Mouse (Mus musculus) hindlimb bud, embryonic 11.5 days (tissue): ENCODE results near the gene Nrn1.

Source experiments
- DNase-seq: peaks from one replicate; pipeline ENCODE4 v3.0.0-alpha.2; 2012; ENCODE audit warnings: low read depth, low spot score; ENCODE audit errors: extremely low spot score

Gene Nrn1

GRCm38 (mm10) chr13:36734731-36735571, at the start of gene Nrn1:
Gene Nrn1 (minus strand): TSS chr13:36735131.
- no peak for DNase-seq

- DNase-seq, result no peak
Measured at GRCm38 (mm10) chr13:36779626-36780025, 44.7 kb upstream of the Nrn1 start.

GRCm38 (mm10) chr13:36766801-36767200, 31.9 kb upstream of the Nrn1 start:
- no peak for DNase-seq

GRCm38 (mm10) chr13:36751861-36752260, 16.9 kb upstream of the Nrn1 start:
- no peak for DNase-seq

GRCm38 (mm10) chr13:36750056-36750455, 15.1 kb upstream of the Nrn1 start:
- no peak for DNase-seq

GRCm38 (mm10) chr13:36736619-36736996, 1.7 kb upstream of the Nrn1 start:
- DNase-seq, result no peak

GRCm38 (mm10) chr13:36735901-36736618, 1.1 kb upstream of the Nrn1 start:
- DNase-seq, result no peak

GRCm38 (mm10) chr13:36733989-36734690, 791 bp downstream of the Nrn1 start:
- DNase-seq, result no peak

- DNase-seq, result no peak
Measured at GRCm38 (mm10) chr13:36733566-36733965, 1.4 kb downstream of the Nrn1 start.

GRCm38 (mm10) chr13:36732891-36733490, 1.9 kb downstream of the Nrn1 start:
- DNase-seq, result no peak

- DNase-seq, result no peak
Measured at GRCm38 (mm10) chr13:36731931-36732461, 2.9 kb downstream of the Nrn1 start.

GRCm38 (mm10) chr13:36731016-36731930, 3.7 kb downstream of the Nrn1 start:
- DNase-seq, result no peak

- no peak for DNase-seq
Measured at GRCm38 (mm10) chr13:36730341-36730761, 4.6 kb downstream of the Nrn1 start.

- no peak for DNase-seq
Measured at GRCm38 (mm10) chr13:36729731-36730340, 5.1 kb downstream of the Nrn1 start.

GRCm38 (mm10) chr13:36728509-36728908, 6.4 kb downstream of the Nrn1 start:
- DNase-seq, result no peak

GRCm38 (mm10) chr13:36727779-36728470, 7.0 kb downstream of the Nrn1 start:
- DNase-seq, result no peak

GRCm38 (mm10) chr13:36726951-36727778, 7.8 kb downstream of the Nrn1 start:
- no peak for DNase-seq

GRCm38 (mm10) chr13:36726551-36726950, 8.4 kb downstream of the Nrn1 start:
- DNase-seq, result no peak
